Mouse (Mus musculus) midbrain, embryonic 10.5 days (tissue): ENCODE measurements around the gene Prdm13. TPM values are rescaled to one million over a fixed set of nuclear protein-coding genes. Genes with fewer than 3 reads are reported as not detected.

ENCODE experiments used
- DNase-seq: peaks from one replicate; pipeline ENCODE4 v3.0.0-alpha.2; 2017; ENCODE audit warnings: low spot score
- H3K27ac ChIP-seq: fragments of 300-500 bp; sonication (generic); replicated peaks from 2 replicates; pipeline ENCODE4 v1.5.1; 2016; ENCODE audit warnings: mild to moderate bottlenecking
- H3K27me3 ChIP-seq: fragments of 300-500 bp; sonication (generic); 2 replicates; pipeline ENCODE4 v1.6.1; 2016; ENCODE audit warnings: low read depth, mild to moderate bottlenecking; ENCODE audit not compliant: poor library complexity, severe bottlenecking
- H3K36me3 ChIP-seq: fragments of 300-500 bp; sonication (generic); 2 replicates; pipeline ENCODE4 v1.6.1; 2016; ENCODE audit warnings: mild to moderate bottlenecking, moderate library complexity
- H3K4me1 ChIP-seq: fragments of 300-500 bp; sonication (generic); 2 replicates; pipeline ENCODE4 v1.6.1; 2016
- H3K4me3 ChIP-seq: fragments of 300-500 bp; sonication (generic); 2 replicates; pipeline ENCODE4 v1.5.1; 2016; ENCODE audit warnings: mild to moderate bottlenecking, moderate library complexity
- H3K9me3 ChIP-seq: fragments of 300-500 bp; sonication (generic); replicated peaks from 2 replicates; pipeline ENCODE4 v1.6.1; 2016; ENCODE audit warnings: mild to moderate bottlenecking
- WGBS: fragments of 180-500 bp; shearing (Covaris S2); methylation state at CpG from one replicate; pipeline ENCODE4 v1.1.7; 2016; 5-methylcytosine and 5-hydroxymethylcytosine counted together
- polyA plus RNA-seq: library from polyadenylated mRNA; unstranded; fragments of >200 nt; fragmentation: Nextera tagmentation; extraction: Ambion mirVana; gene quantifications from 2 replicates; pipeline ENCODE4 v1.2.1, GENCODE M21; 2016

Gene Prdm13
- polyA plus RNA-seq, 1 experiment from 2014 or later: 0.06 TPM

- 81% methylated on average over 3 of the region's 3 CpGs for WGBS
- no peaks in the 10 kb centered on the region for H3K27me3 ChIP-seq
- H3K36me3 ChIP-seq: no peaks in the 10 kb centered on the region
- H3K4me1 ChIP-seq: no peaks in the 10 kb centered on the region
- no peak for DNase-seq
- no peak overlapping the region for H3K4me3 ChIP-seq
- no peaks in the 10 kb centered on the region for H3K9me3 ChIP-seq
- no peak overlapping the region for H3K27ac ChIP-seq
These were observed 27.6 kb downstream of the Prdm13 start for GRCm38 (mm10) chr4:21658184-21658583.

- no peaks in the 10 kb centered on the region for H3K4me1 ChIP-seq
- WGBS: 78% methylated on average over 2 of the region's 2 CpGs
- H3K27me3 ChIP-seq: no peaks in the 10 kb centered on the region
- H3K36me3 ChIP-seq: no peaks in the 10 kb centered on the region
- H3K4me3 ChIP-seq: no peak overlapping the region
- no peak for DNase-seq
- no peaks in the 10 kb centered on the region for H3K9me3 ChIP-seq
- no peak overlapping the region for H3K27ac ChIP-seq
These were observed 56.5 kb downstream of the Prdm13 start for GRCm38 (mm10) chr4:21629275-21629583.

- WGBS: 70% methylated on average over 3 of the region's 3 CpGs
- H3K4me3 ChIP-seq: no peak overlapping the region
- H3K36me3 ChIP-seq: no peaks in the 10 kb centered on the region
- H3K4me1 ChIP-seq: no peaks in the 10 kb centered on the region
- no peak for DNase-seq
- no peaks in the 10 kb centered on the region for H3K9me3 ChIP-seq
- H3K27ac ChIP-seq: no peak overlapping the region
- no peaks in the 10 kb centered on the region for H3K27me3 ChIP-seq
These were observed 57.1 kb downstream of the Prdm13 start for GRCm38 (mm10) chr4:21628367-21629274.

Other genes starting within 250 kb of the Prdm13 start
- 67.5 and 67.9 TPM in 2 replicates for gene Ccnc, start 41.7 kb upstream of the Prdm13 start, polyA plus RNA-seq
- gene Usp45, start 81.2 kb upstream of the Prdm13 start, polyA plus RNA-seq: 10.5 and 10.9 TPM in 2 replicates
- 27.3 and 29.3 TPM in 2 replicates for gene Tstd3, start 81.2 kb upstream of the Prdm13 start, polyA plus RNA-seq
- 144 and 163 TPM in 2 replicates for gene Pnisr, start 161.6 kb upstream of the Prdm13 start, polyA plus RNA-seq
- 11.7 and 12.0 TPM in 2 replicates for gene Coq3, start 193.7 kb upstream of the Prdm13 start, polyA plus RNA-seq
- gene Faxc, start 245.4 kb upstream of the Prdm13 start, polyA plus RNA-seq: 9.6 and 13.3 TPM in 2 replicates